Mouse (Mus musculus) intestine, embryonic 16.5 days (tissue): ENCODE data around the gene S1pr3. TPM values are rescaled to one million over a fixed set of nuclear protein-coding genes. Genes with fewer than 3 reads are reported as not detected.

Experiments used
- ATAC-seq: fragments of 200-750 bp; cut with Nextera tagmentation; 2 replicates; pipeline ENCODE4 v1.8.0; 2017; ENCODE audit warnings: moderate TSS enrichment, moderate library complexity
- H3K27ac ChIP-seq: fragments of 300-500 bp; sonication (generic); 2 replicates; pipeline ENCODE4 v1.5.1; 2014; ENCODE audit warnings: mild to moderate bottlenecking, low read length
- H3K27me3 ChIP-seq: fragments of 300-500 bp; sonication (generic); replicated peaks from 2 replicates; pipeline ENCODE4 v1.6.1; 2014; ENCODE audit warnings: low read length, control low read depth, mixed read lengths; ENCODE audit not compliant: control insufficient read depth, insufficient read depth
- H3K36me3 ChIP-seq: fragments of 300-500 bp; sonication (generic); 2 replicates; pipeline ENCODE4 v1.6.1; 2014; ENCODE audit warnings: low read length, control low read depth; ENCODE audit not compliant: control insufficient read depth, insufficient read depth
- H3K4me1 ChIP-seq: fragments of 300-500 bp; sonication (generic); 2 replicates; pipeline ENCODE4 v1.6.1; 2014; ENCODE audit warnings: low read length, control low read depth, mixed read lengths; ENCODE audit not compliant: control insufficient read depth, insufficient read depth
- H3K4me2 ChIP-seq: fragments of 300-500 bp; sonication (generic); 2 replicates; pipeline ENCODE4 v1.6.1; 2014; ENCODE audit warnings: low read depth, low read length, control low read depth
- H3K4me3 ChIP-seq: fragments of 300-500 bp; sonication (generic); 2 replicates; pipeline ENCODE4 v1.5.1; 2014; ENCODE audit warnings: mild to moderate bottlenecking, low read length
- H3K9ac ChIP-seq: fragments of 300-500 bp; sonication (generic); 2 replicates; pipeline ENCODE4 v1.6.1; 2014; ENCODE audit warnings: low read depth, low read length
- H3K9me3 ChIP-seq: fragments of 300-500 bp; sonication (generic); 2 replicates; pipeline ENCODE4 v1.6.1; 2016; ENCODE audit warnings: low read length, control low read depth; ENCODE audit not compliant: control insufficient read depth
- WGBS: fragments of 180-500 bp; shearing (Covaris S2); extraction: QIAGEN DNeasy Blood & Tissue Kit; methylation state at CpG from one replicate; pipeline ENCODE4 v1.1.7; 2014; 5-methylcytosine and 5-hydroxymethylcytosine counted together
- polyA plus RNA-seq: library from polyadenylated mRNA; unstranded; fragments of >200 nt; fragmentation: Nextera tagmentation; extraction: Ambion mirVana; gene quantifications from 2 replicates; pipeline ENCODE4 v1.2.1, GENCODE M21; 2015

Gene S1pr3
- polyA plus RNA-seq, 1 experiment from 2014 or later: 41.3 TPM

DNA sequence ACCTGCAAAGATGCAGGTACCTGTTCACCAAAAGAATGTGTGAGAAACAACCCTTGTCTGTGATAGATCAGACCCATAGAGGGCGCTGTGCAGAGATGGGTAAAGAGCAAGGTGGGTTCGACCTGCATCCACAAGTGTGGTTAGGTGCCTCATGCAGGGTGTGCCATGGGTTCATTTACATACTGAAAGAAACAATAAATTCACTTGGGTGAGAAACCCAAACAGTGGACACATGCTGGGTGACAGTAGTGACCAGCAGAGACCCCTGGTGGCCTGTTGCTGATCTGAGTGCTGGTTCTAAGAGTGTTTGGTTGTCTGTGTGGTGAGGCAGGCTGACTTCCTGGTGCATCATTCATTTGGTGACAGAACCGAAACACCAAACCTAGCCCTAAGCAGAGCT is 5.0 kb downstream of the S1pr3 start:
- no peaks in the 10 kb centered on the region; the same call in 1 of the 2 replicates for H3K27me3 ChIP-seq
- no peak overlapping the region for H3K27ac ChIP-seq
- H3K4me3 ChIP-seq: no peak overlapping the region
- no peak overlapping the region for H3K4me2 ChIP-seq
- peaks cover 6% of the 10 kb centered on the region; the same call in 1 of the 2 replicates for H3K36me3 ChIP-seq
- WGBS: 71% methylated on average over 3 of the region's 3 CpGs
- no peak for ATAC-seq
- peaks cover 16% of the 10 kb centered on the region; the same call in 1 of the 2 replicates for H3K4me1 ChIP-seq
- 0 out of 2 replicates have a peak, but pooled peaks cover 3% of the 10 kb centered on the region for H3K9me3 ChIP-seq
- no peak overlapping the region for H3K9ac ChIP-seq

DNA sequence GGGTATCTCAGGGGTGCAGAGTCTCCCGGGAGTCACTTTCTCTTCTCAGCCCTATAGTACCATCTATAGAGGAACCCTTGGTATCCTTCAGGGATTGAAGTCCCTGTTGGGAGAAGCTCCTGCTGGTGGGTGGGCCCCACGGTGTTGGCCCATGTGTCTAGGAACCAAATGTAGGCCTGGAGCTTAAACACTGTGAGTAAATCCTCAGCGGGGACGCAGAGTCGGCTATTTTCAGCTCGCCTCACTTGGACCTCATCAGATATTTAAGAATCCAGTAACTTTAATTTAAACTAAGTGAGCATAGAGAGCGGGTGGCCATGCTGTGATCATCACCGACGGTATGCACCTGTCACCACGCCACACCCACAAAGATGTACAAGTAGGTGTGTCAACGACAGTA is 8.3 kb downstream of the S1pr3 start:
- no peak overlapping the region for H3K9ac ChIP-seq
- no peak overlapping the region for H3K4me3 ChIP-seq
- H3K9me3 ChIP-seq: 0 out of 2 replicates have a peak, but pooled peaks cover 3% of the 10 kb centered on the region
- H3K4me2 ChIP-seq: no peak overlapping the region
- peaks cover 16% of the 10 kb centered on the region; the same call in 1 of the 2 replicates for H3K4me1 ChIP-seq
- no peak overlapping the region for H3K27ac ChIP-seq
- H3K36me3 ChIP-seq: peaks cover 6% of the 10 kb centered on the region; the same call in 1 of the 2 replicates
- H3K27me3 ChIP-seq: no peaks in the 10 kb centered on the region
- ATAC-seq: no peak
- WGBS: 75% methylated on average over 11 of the region's 11 CpGs

DNA sequence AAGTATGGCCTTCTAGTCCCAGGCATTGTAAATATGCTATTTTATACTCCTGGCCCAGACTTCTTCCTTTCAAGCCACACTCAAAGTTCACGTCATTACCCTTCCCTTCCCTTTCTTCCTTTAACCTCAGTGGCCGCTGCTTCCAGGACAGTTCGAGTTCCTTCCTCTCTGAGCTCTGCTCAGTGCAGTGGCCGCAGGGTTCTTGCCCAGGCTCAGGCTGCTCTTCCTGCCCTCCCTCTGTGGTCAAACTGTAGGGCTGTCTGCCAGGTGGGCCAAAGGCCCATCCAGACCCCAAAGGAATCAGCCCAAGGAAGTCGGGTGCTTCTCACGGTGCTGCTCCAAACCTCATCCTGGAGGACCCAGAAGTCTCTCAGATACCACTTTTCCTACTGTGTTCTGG is 9.4 kb downstream of the S1pr3 start:
- Histone ChIP-seq H3K27ac (peak overlapping the region; percentile 71), H3K27me3 (no peaks in the 10 kb centered on the region), H3K4me3 (no peak overlapping the region), H3K9ac (peak overlapping the region; percentile 50; the same call in 1 of the 2 replicates), H3K36me3 (peaks cover 6% of the 10 kb centered on the region; the same call in 1 of the 2 replicates), H3K4me2 (no peak overlapping the region; the same call in 1 of the 2 replicates), H3K9me3 (0 out of 2 replicates have a peak, but pooled peaks cover 3% of the 10 kb centered on the region), H3K4me1 (peaks cover 13% of the 10 kb centered on the region; the same call in 1 of the 2 replicates)
- ATAC-seq: no peak
- 43% methylated on average over 6 of the region's 6 CpGs for WGBS

DNA sequence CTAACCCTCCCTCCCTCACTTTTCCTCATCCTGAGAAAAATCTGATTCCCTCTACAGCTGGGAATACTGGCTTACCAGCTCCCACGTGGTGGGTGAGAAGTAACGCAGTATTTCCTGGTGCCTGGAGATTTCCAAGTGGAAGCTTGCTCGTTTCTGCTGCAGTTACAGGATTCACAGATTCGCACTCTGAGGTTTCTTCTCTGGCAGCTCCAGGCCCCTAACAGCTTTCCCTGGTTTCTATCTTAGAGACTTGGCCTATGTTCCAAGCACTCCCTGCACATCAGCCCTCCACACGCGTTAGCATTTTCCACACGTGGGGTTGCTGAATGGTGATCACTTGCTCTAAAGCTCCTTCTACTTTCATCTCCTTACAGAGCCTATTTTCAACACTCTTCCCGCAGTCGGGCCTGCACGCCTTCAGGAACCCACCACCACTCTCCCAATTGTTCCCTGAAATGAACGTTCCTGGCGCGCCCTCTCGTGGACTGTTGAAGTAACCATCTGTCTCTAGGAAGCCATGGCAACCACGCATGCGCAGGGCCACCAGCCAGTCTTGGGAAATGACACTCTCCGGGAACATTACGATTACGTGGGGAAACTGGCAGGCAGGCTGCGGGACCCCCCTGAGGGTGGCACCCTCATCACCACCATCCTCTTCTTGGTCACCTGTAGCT is 10.0 kb downstream of the S1pr3 start:
- peak; percentile 78 for ATAC-seq
- Histone ChIP-seq H3K27me3 (no peaks in the 10 kb centered on the region), H3K4me3 (no peak overlapping the region), H3K9ac (peak overlapping the region; percentile 47), H3K27ac (peak overlapping the region; percentile 71), H3K4me1 (peaks cover 8% of the 10 kb centered on the region; the same call in 1 of the 2 replicates), H3K4me2 (peak overlapping the region; percentile 43), H3K9me3 (0 out of 2 replicates have a peak, but pooled peaks cover 3% of the 10 kb centered on the region), H3K36me3 (peaks cover 6% of the 10 kb centered on the region; the same call in 1 of the 2 replicates)
- 6% methylated on average over 20 of the region's 20 CpGs for WGBS

DNA sequence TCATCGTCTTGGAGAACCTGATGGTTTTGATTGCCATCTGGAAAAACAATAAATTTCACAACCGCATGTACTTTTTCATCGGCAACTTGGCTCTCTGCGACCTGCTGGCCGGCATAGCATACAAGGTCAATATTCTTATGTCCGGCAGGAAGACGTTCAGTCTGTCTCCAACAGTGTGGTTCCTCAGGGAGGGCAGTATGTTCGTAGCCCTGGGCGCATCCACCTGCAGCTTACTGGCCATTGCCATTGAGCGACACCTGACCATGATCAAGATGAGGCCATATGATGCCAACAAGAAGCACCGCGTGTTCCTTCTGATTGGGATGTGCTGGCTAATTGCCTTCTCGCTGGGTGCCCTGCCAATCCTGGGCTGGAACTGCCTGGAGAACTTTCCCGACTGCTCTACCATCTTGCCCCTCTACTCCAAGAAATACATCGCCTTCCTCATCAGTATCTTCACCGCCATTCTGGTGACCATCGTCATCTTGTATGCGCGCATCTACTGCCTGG is 10.6 kb downstream of the S1pr3 start:
- Histone ChIP-seq H3K4me1 (peaks cover 6% of the 10 kb centered on the region; the same call in 1 of the 2 replicates), H3K4me3 (no peak overlapping the region), H3K4me2 (peak overlapping the region; percentile 43; the same call in 1 of the 2 replicates), H3K27me3 (no peaks in the 10 kb centered on the region), H3K27ac (no peak overlapping the region), H3K36me3 (peaks cover 6% of the 10 kb centered on the region; the same call in 1 of the 2 replicates), H3K9me3 (0 out of 2 replicates have a peak, but pooled peaks cover 3% of the 10 kb centered on the region), H3K9ac (no peak overlapping the region)
- ATAC-seq: peak; percentile 10; the same call in 1 of the 2 replicates
- 73% methylated on average over 19 of the region's 19 CpGs for WGBS

DNA sequence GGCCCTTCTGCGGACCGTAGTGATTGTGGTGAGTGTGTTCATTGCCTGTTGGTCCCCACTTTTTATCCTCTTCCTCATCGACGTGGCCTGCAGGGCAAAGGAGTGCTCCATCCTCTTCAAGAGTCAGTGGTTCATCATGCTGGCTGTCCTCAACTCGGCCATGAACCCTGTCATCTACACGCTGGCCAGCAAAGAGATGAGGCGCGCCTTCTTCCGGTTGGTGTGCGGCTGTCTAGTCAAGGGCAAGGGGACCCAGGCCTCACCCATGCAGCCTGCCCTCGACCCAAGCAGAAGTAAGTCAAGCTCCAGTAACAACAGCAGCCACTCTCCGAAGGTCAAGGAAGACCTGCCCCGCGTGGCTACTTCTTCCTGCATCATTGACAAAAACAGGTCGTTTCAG is 11.1 kb downstream of the S1pr3 start:
- no peak overlapping the region for H3K4me2 ChIP-seq
- 0 out of 2 replicates have a peak, but pooled peaks cover 3% of the 10 kb centered on the region for H3K9me3 ChIP-seq
- no peak overlapping the region for H3K4me3 ChIP-seq
- 89% methylated on average over 15 of the region's 15 CpGs for WGBS
- no peak for ATAC-seq
- H3K27me3 ChIP-seq: no peaks in the 10 kb centered on the region
- H3K27ac ChIP-seq: no peak overlapping the region
- no peak overlapping the region for H3K9ac ChIP-seq
- peaks cover 6% of the 10 kb centered on the region; the same call in 1 of the 2 replicates for H3K36me3 ChIP-seq
- peaks cover 6% of the 10 kb centered on the region; the same call in 1 of the 2 replicates for H3K4me1 ChIP-seq

DNA sequence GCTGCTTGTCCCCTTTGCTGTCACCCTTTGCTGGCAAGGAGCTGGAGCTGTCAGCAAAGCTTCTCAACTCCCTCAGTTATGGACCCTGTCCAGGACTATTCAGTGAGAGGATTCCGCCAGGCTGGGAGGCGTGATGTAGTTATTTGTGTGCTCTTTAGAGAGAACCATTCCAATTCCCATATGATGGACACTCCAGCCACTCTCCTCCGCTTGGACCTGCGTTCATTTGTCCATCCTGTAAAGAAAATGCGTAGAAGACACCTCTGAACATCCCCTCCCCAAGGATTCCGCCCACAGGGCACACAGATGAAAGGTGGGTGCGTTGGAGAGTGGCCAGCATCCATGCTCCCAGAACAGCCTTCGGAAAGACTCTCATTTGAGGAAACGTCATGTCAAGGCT is 12.4 kb downstream of the S1pr3 start:
- Histone ChIP-seq H3K27me3 (no peaks in the 10 kb centered on the region), H3K4me1 (peaks cover 6% of the 10 kb centered on the region; the same call in 1 of the 2 replicates), H3K4me3 (no peak overlapping the region), H3K9me3 (no peaks in the 10 kb centered on the region), H3K4me2 (no peak overlapping the region), H3K36me3 (no peaks in the 10 kb centered on the region), H3K9ac (no peak overlapping the region), H3K27ac (no peak overlapping the region)
- WGBS: 86% methylated on average over 9 of the region's 9 CpGs
- ATAC-seq: no peak

DNA sequence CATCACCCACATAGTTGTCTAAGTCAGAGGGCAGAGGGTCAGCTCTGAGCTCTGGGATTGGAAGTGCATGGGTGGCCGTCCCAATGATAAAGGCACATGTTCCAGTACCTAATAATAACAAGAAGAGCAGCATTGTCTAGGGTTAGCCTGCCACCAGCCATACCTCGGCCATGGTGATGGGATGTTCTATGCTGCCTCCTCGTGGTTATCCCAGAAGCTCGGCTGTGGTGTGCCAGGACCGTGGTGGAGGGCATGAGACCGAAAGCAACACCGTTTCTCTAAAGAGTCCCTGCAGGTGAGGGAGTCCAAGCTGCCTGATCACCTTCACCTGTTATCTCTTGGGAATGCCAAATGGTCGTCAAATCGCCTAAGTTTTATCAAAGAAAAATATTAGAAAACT is 15.2 kb downstream of the S1pr3 start:
- Histone ChIP-seq H3K9me3 (no peaks in the 10 kb centered on the region), H3K4me1 (no peaks in the 10 kb centered on the region), H3K36me3 (no peaks in the 10 kb centered on the region), H3K27ac (no peak overlapping the region), H3K9ac (no peak overlapping the region), H3K27me3 (no peaks in the 10 kb centered on the region), H3K4me3 (no peak overlapping the region), H3K4me2 (no peak overlapping the region)
- ATAC-seq: no peak
- 68% methylated on average over 9 of the region's 9 CpGs for WGBS

DNA sequence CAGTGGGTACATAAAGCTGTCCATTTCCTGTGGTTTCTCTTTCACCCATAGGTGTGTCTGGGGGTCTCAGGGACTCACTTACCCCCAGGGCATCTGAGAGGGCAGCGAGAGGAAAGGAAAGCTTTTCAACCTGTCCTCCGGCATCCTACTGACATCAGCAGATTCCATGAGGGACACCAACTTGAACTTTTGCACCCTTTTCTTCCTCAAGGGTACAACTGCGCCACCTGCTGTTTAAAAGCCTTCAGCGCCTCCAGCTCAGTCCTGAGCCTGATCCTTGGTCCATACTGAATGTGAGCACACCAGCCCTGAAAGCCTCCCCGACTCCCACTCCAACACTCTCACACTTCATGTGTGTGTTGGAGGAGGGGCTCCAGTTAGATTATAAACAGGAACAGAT is 16.2 kb downstream of the S1pr3 start:
- 20% methylated on average over 5 of the region's 5 CpGs for WGBS

More for the DNA sequence above, 16.2 kb downstream of the S1pr3 start:
- H3K9ac ChIP-seq: no peak overlapping the region
- H3K4me2 ChIP-seq: no peak overlapping the region
- no peaks in the 10 kb centered on the region for H3K9me3 ChIP-seq
- H3K4me1 ChIP-seq: no peaks in the 10 kb centered on the region
- no peaks in the 10 kb centered on the region for H3K27me3 ChIP-seq
- no peak overlapping the region for H3K4me3 ChIP-seq
- peak; percentile 48; the same call in 1 of the 2 replicates for ATAC-seq
- H3K27ac ChIP-seq: no peak overlapping the region
- no peaks in the 10 kb centered on the region for H3K36me3 ChIP-seq
